Mouse (Mus musculus): ENCODE data around the gene Pkd1.

The Pkd1 gene

GRCm38 (mm10) chr17:24549618-24550415, at the start of gene Pkd1:
Gene Pkd1, plus strand, starts transcription at chr17:24549834.
- DNase-seq (ENCODE audit: low read depth) = peak; percentile 100

- peak; percentile 24 for DNase-seq (ENCODE audit: low read depth)
These were observed 47.4 kb upstream of the Pkd1 start for GRCm38 (mm10) chr17:24502208-24502607.

GRCm38 (mm10) chr17:24504085-24504484, 45.5 kb upstream of the Pkd1 start:
- DNase-seq (ENCODE audit: low read depth) = no peak

DNA sequence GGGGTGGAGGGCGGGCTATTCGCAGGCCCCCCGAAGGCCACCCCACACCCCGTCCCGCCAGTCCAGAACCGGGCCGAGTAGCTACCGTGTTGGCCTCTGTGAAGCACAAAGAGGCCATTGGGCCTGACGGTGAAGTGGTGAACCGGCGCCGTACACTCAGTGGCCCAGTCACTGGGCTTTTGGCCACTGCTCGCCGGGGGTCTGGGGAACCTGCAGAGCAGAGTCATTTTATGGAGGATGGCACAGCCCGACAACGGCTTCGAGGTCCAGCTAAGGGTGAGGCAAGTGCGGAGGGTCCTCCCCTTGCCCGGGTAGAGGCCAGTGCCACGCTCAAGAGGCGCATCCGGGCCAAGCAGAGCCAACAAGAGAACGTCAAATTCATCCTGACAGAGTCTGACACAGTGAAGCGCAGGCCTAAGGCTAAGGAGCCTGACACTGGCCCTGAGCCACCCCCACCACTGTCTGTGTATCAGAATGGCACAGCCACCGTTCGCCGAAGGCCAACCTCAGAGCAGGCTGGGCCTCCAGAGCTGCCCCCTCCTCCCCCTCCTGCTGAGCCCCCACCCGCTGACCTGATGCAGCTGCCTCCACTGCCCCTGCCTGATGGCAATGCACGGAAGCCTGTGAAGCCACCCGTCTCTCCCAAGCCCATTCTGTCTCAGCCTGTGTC, 44.2 kb upstream of the Pkd1 start:
- no peak for DNase-seq (ENCODE audit: low read depth)

DNA sequence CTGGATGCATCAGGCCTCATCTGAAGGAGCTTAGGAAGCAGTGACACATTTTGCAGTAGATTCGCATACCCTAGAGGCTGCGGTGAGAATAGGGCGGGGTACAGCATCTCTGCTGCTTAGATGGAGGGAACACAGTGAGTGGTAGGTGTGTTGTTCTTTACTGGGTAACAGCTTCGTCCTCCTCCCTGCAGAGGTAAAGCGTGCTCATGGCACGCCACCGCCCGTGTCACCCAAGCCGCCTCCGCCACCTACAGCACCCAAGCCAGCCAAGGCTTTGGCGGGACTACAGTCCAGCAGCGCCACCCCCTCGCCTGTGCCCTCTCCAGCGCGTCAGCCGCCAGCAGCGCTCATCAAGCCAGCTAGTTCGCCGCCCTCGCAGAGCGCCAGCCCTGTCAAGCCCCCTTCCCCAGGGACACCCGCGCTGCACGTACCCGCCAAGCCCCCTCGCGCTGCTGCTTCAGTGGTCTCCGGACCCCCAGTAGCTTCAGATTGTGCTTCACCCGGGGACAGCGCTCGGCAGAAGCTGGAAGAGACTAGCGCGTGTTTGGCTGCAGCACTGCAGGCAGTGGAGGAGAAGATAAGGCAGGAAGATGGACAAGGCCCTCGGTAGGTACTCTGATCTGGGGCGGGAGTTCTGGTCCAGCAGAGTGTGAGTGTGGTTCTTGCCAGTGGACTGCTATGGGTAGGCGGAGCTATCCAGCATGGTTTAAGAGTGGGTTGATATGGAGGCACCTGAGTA, 43.1 kb upstream of the Pkd1 start:
- DNase-seq (ENCODE audit: low read depth) = no peak

- no peak for DNase-seq (ENCODE audit: low read depth)
These were observed 42.4 kb upstream of the Pkd1 start for GRCm38 (mm10) chr17:24507129-24507664.

DNA sequence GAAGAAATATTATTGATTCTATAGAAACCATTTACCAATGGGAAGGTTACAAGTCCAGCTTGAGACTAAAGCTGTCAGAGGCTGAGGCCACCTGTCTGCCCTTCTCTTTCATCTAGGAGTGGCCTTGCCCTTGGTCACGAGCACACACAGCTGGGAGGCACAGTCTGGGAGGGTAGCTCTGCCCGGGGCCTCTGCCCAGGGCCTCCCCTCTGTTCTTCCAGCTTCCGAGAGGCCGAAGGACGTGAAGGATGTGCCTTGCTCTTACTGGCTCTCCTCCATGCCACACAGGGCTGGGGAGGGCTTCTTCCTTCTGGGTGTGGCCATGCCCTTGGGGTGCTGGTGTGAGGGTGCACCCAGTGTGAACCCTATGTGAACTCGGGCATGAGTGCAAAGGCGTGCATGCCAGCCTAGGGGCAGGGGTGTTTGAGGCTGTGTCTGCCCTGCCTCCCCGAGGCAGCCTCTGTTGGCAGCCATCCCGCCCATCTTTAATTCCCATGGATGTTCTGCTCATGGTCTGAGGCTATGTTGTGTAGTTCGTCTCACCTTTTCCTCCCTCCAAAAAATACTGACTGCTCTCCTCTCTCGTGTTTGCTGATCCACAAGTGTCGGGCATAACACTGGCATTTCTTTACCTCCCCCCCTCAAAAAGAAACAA, 41.7 kb upstream of the Pkd1 start:
- no peak for DNase-seq (ENCODE audit: low read depth)

GRCm38 (mm10) chr17:24513609-24514008, 36.0 kb upstream of the Pkd1 start:
- peak; percentile 53 for DNase-seq (ENCODE audit: low read depth)

GRCm38 (mm10) chr17:24514270-24515257, 35.1 kb upstream of the Pkd1 start:
- DNase-seq (ENCODE audit: low read depth) = no peak

GRCm38 (mm10) chr17:24520450-24520849, 29.2 kb upstream of the Pkd1 start:
- DNase-seq (ENCODE audit: low read depth) = no peak

DNA sequence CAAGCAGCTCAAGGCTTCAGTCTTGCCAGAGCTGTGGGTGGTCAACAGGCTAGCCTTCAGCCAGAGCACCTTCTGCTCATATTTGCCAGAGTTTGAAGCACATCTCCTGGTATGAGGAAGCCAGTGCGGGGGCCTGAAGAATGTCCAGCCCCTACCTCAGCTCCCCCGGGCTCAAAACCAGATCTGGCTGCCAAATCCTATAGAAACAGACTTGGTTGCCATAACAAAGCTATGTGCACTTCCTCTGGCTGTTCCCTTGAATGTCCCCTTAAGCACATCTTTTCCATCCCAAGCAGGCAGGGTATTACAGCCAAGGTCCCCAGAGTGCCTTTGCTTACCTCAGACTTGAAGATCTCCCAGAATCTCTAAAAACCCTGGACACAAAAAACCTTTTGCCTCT, 24.9 kb upstream of the Pkd1 start:
- no peak for DNase-seq (ENCODE audit: low read depth)

GRCm38 (mm10) chr17:24527315-24527714, 22.3 kb upstream of the Pkd1 start:
- no peak for DNase-seq (ENCODE audit: low read depth)

- peak; percentile 100 for DNase-seq (ENCODE audit: low read depth)
These were observed 21.7 kb upstream of the Pkd1 start, which contains the start of gene Traf7 for GRCm38 (mm10) chr17:24527723-24528559. Gene Traf7, minus strand, starts transcription at chr17:24527938.

DNA sequence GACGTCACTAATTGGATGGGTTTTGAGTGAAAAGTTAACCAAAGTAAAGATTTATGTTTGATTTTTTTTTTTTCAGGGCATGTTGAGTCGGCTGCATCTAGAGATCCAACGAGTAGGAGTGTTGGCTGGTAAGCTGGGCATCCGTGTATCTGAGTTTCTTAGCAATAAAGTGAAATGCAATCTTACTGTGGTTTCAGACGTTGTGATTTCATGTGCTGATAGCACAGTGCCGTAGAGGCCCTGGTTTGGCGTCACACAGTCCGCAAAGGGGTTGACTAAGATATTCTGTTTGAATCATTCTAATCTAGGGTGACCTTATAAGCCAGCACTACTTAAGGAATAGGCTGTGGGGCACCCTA, 21.1 kb upstream of the Pkd1 start:
- peak; percentile 68 for DNase-seq (ENCODE audit: low read depth)

- DNase-seq (ENCODE audit: low read depth) = peak; percentile 83
These were observed 20.6 kb upstream of the Pkd1 start for GRCm38 (mm10) chr17:24529007-24529451.

DNA sequence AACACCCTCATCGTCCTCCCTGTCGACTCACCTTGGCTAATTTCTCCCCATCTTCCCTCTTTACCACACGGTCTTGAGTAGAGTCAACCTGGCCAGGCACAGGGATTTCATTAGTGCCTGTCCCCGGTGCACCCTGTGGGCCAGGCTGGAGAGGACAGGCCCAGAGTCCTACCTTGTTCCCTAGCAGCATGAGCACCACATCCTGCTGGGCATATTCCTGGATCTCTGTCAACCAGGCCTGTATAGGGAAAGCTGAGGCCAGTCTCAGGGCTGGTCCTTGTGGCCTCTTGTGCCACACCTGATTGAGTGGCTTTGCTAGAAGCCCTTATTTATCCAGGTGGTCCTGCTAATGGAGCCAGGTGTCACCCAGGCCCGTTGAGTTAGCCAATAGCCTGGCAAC, 19.8 kb upstream of the Pkd1 start:
- DNase-seq (ENCODE audit: low read depth) = no peak

DNA sequence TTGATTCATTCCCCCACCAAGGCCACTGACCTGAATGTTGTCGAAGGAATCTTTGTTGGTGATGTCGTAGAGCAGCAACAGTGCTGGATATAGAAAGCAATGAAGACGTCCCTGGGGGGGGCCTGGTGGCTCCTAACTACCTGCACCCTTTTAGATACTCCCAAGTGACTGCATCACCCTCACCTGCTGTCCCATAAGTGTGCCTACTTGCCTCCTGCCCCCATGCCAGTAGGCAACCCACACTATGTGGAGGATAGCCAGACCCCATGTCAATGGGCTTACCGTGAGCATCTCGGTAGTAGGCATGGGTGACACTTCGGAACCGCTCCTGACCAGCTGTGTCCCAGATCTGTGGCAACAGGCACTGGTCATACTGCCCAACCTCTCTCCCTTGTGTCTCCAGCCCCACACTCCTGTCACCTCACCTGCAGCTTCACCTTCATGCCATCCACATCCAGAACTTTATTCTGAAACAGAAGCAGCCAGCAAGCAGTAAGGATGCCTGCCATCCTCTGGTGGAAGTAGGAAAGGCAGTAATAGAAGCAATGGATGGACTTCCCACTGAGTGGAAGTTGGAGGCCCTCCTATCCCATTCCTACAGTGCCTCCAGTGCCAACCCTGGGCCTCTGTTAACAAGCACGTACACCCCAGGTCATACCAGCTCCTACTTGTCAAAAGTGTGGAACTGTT, 19.1 kb upstream of the Pkd1 start:
- DNase-seq (ENCODE audit: low read depth) = peak; percentile 56

DNA sequence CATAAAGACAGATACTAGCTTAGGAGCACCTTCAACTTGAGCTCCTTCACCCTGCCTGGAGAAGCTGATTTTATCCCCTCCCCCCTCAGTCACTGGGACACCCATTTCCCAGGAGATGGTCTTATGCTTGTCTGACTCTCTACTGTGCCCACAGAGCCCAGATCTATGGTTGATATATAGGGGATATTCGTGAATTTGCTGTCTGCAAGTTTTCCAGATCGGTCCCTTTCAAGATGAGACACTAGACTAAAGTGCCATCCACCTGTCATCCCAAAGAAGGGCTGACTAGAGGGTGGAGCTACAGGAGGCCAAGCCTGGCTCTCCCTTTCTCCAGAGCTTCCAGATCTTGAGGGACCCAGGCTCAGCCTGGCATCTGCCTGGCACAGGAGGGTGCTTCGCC, 18.6 kb upstream of the Pkd1 start:
- no peak for DNase-seq (ENCODE audit: low read depth)

GRCm38 (mm10) chr17:24532045-24532444, 17.6 kb upstream of the Pkd1 start:
- DNase-seq (ENCODE audit: low read depth) = no peak

Measured in 416B (cell line).